Mouse (Mus musculus) kidney, adult 8-10 months (tissue): ENCODE results near the gene Cdkn1b.

Source experiments
- DNase-seq, 2 experiments: peaks; one replicate each; pipeline ENCODE4 v3.0.0; 2022

Gene Cdkn1b

DNA sequence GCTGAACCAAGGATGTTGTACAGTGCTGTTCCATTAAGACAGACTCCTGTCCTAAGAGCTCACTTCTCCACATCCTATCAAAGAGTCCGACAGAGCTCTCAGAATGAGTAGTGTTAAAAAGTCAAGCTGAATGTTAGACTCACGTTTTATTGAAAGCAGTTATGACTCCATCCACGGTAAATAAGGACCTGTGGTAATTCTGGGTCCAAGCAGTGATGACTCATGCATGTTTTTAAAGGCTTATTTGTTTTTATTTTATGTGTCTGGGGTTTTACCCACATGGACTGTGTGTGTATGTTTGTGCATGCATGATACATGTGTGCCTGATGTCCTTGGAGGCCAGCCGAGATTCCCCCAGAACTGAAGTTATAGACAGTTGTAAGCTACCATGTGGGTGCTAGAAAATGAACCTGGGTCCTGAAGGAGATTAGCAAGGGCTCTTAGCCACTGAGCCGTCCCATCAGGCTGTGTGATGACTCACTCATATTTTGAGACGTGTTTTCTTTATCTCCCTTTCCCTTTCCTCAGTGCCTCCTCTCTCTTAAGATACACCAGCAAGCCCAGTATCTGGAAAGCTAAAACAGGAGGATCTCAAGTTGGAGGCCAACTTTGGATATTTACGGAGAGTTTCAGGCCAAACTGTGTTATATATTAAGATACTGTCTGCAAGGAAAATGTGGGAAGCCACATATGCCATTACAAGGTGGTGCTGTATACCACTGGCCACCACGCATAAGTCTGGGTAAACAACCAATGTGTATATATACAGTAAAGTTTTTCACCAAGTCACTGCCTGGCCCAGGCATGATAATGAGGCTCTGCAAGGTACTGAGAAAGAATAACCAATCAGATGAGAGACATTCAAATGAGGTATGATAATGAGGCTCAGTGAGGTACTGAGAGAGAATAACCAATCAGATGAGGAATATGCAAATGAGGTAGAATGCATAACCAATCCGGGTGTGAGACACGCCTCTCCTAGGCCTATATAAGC is 16.0 kb upstream of the Cdkn1b start:
- no peak for DNase-seq

DNA sequence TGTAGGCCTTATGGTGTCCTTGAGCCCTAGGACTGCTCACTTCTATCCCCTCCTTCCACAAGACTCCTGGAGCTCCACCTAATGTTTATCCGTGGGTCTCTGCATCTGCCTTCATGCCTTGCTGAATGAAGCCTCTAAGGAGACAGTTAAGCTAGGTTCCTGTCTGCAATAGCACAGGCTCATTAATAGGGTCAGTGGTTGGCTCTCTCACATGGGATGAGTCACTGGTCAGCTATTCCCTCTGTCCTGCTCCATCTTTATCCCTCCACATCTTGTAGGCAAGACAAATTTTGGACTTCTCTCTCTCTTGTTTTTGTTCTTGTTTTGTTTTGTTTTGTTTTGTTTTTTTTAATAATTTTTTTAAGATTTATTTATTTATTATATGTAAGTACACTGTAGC is 14.4 kb upstream of the Cdkn1b start:
- DNase-seq, result no peak

DNA sequence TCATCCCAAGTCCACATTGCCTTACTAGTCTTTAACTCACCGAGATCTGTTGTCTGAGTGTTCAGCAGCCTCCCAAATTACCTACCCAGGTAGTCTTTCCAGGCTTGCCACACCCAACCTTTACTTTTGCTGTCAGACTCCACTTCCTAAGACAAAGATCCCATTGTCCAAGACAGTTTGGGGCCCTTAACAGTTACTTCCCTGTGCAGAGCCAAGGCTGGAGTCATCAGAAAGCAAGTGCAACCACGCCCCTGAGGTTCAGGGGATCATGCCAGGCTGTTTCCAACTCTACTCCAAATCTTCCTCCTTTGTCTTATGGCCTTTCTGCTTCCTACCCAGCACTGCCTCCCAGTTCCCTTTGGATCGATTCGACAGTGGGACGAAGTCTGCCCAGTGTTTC is 5.7 kb upstream of the Cdkn1b start:
- no peak for DNase-seq

DNA sequence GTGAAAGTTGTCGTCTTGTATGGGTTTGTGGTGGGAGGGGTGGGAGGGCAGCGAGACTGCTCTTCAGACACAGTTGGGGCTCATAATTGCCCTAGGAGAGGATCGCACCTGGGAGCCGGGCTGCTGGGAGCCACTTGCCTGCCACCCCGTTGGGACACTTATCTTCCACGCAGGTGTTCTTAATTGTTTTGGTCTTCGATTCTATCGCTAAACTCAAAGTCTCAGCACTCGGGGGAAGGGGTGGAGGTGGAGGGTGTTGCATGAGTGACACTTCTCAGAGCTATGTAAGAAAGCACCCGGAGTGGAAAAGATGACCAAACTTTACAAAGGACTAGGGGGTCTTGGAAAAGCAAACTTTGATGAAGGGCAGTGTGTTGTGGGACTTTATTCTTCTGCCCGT is 3.6 kb upstream of the Cdkn1b start:
- peak in 1 of 2 experiments; percentile 23 for DNase-seq

DNA sequence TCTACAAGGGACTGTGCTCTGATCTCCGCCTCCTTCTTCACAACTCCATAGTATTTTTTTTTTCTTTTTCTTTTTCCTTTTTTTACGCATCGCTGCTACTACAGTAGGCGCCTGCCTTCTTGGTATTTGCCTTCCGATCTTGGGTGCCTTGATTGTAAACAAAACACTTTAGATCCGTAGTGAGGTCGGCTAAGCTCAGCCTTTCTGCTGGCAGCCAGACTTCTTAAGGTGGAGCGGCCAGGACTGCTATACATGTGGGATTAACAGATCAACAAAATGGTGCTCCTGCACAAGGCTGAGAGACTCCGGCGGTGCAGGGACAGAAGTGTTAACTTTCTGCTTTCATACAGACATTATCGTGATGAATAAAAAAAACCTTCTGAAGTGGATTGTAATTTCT is 3.1 kb upstream of the Cdkn1b start:
- DNase-seq, result peak; percentile 73 to 76

DNA sequence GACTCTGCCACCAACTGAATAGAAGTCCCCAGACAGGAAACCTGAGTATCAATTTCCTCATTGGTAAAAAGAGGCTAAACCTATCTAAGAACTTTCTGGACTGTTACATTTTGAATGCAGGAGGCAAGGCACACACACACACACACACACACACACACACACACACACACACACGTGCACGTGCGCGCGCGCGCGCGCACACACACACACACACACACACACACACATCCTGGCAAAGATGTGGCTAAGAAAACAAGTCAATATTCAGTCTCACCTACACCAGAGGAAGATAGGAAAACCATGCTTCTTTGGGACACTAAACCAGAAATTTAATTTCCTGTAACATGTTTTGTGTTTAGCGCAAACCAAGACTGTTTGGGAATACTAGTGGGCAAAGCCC is 1.4 kb upstream of the Cdkn1b start:
- DNase-seq, result no peak

DNA sequence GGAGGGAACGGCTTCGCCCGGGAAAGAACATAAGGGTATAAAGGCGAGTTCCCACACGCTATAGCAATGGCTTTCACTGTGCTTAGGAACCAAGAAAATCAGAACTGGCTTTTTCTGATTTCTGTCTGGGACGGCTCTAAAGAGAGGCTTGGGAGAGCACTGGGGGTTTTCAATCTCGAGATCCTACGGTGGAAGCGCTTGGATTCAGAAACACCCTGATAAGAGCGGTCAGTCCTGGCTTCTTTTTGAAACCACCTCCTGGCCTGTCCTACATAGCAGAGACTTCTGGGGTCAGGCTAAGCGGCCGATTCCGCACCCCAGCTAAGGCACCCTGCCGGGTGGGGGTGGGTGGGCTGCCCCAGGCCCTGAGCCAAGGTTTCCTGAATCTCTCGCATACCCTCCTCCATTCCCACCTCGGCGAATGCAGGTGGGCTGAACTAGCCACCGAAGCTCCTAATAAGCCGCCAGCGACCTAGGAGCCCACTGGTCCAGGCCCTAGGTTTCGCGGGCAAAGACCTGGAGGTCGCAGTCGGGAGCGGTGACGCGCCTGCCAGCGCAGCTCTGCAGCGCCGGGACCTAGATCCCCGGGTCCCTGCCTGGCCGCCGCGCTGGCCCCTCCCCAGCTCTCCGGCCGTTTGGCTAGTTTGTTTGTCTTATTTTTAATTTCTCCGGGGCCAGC is 551 bp upstream of the Cdkn1b start:
- DNase-seq, result no peak

DNA sequence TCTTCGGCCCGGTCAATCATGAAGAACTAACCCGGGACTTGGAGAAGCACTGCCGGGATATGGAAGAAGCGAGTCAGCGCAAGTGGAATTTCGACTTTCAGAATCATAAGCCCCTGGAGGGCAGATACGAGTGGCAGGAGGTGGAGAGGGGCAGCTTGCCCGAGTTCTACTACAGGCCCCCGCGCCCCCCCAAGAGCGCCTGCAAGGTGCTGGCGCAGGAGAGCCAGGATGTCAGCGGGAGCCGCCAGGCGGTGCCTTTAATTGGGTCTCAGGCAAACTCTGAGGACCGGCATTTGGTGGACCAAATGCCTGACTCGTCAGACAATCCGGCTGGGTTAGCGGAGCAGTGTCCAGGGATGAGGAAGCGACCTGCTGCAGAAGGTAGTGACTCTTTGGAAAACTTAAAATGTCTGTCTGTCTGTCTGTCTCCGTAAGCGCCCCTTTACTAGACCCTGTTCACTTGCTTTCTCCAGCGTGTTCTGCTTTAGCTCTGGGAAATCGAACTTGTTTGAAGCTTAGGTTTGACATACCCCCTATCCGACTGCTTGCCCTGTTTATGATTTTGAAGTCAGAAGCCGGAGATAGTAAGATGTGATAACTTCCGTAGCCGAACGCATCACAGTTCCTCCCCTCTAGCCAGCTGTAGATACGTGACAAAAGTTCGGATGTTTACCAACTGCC is 953 bp downstream of the Cdkn1b start:
- peak in 1 of 2 experiments; percentile 54 for DNase-seq

DNA sequence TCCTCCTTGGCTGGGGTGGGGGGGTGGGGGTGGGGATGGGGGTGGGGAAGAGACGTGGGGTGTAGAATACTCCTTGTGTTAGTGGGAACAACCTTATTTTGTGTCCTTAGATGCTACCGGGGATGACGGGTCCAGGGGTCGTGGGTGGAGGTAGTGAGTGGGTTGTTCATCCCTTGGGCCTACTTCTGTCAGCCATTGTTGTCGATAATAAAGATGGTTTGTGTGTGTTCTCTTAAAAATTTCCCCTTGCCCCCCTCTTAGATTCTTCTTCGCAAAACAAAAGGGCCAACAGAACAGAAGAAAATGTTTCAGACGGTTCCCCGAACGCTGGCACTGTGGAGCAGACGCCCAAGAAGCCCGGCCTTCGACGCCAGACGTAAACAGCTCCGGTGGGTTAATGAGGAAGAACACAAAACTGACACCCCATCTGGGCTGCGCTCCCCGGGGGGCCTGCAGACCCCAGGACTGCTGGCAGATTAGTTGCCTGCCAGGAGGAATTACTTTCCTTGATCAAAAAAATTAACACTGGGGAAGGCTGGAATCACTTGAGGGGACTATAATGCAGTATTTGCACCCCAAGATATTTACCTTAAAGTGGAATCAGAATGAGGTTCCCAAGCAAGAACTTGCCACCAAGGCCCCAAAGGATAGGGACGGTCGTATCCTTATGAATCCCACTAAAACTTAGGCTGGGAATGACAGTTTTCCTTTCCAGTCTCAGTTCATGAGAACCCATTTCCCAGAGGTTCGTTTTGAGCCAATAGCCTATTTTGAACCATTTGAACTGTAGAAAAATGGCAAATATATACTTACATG is 1.7 kb downstream of the Cdkn1b start:
- no peak for DNase-seq

DNA sequence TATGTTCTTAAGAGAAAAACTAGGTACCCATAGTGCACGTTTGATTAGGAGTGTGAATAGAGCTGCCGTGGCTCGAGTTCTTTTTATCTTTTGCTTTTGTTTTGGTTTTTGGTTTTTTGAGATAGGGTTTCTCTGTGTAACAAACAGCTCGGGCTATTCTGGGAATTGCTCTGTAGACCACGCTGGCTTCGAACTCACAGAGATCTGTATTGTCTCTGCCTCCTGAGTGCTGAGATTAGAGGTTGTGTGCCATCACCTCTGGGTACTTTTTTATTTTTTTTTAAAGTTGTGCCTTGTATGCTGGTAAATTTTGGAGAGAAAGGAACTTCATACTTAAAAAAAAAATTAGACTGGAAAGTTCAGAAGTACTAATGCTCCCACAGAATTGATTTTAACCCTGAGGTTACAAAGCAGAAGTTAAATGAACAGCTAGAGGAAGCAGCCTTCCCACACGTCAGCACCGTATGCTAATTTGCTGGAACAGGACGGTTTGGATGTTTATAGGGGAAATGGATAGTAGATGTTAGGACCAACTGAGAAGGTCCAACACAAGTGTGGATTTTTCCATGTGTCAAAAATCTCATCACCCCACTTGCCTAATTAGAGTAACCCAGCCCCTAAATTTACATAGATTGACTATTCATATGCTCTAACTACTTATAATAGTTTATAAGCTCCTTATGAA is 2.5 kb downstream of the Cdkn1b start:
- DNase-seq, result no peak

DNA sequence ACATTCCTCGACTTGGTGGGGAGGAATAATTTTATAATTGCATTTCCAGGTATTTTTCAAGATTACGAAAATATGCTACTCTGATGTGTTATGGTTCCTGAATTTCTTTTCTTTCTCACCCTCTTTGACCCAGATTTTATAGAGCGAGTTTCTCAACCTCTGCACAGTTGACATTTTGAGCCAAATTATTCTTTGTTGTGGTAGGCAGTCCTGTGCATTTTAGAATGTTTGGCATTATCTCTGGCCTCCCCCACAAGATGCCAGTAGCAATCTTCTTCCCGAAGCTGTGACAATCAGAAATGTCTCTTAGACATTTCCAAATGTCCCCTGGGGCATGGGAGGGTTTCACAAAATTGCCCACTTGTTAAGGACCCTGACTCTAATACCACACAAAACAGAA is 3.5 kb downstream of the Cdkn1b start:
- no peak for DNase-seq

DNA sequence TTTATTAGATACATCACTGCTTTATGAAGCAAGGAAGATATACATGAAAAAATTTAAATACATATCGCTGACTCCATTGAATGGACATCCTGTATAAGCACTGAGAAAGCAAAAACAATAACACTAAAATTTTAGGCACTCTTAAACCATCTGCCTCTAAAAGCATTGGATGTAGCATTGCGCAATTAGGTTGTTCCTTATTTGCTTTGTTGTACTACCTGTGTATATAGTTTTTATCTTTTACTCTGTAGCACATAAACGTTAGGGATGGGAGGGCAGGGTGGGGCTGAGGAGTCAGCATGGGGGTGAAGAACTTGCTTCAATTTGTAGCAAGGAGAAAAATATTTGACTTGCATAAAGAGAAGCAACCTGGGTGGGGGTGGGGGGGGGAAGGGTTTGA is 4.1 kb downstream of the Cdkn1b start:
- no peak for DNase-seq

DNA sequence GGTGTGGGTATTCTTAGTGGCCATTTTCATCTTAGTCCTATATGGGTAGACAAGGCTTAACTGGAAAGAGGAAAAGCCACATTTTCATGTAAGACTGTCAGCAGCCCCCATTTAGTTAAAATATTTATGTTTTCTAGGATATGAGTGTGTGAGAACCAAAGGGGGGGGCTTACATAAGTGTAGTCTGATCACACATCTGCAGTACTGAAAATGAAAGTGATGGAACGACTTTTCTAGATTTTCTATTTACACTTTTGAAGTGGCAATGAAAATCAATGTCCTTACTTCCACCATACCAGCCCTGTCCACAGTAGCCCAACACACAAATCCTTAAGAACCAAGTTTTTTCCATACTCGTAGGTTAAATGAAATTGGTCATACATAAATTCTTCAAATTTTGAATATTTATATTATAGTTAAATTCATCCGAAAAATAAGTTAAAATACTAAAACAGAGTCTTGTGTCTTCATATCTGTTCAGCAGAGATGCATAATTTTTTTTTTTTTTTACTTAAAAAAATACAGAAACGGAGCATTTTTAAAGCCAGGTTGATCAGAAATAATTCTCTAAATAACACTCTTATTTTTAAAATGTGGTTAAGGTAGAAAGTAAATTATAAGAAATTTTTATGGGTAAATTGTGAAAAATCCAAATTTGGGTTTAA is 5.6 kb downstream of the Cdkn1b start:
- DNase-seq, result no peak

DNA sequence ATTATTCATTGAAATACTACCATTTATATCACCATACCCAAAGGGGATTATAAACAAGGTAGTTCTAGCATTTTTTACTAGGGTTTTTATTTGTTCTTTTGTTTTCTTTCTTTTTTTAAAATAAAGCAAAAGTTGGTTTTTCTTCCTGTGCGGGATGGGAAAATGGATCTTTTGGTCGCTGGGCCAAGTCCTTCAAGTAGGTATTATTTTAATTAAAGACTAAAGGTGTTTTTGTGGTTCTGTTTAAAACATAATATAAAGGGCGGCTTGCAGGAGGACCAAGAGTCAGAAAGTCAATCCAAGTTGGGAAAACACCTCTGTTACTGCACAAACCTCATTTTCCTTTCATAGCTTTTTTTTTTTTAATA is 6.1 kb downstream of the Cdkn1b start:
- no peak for DNase-seq

DNA sequence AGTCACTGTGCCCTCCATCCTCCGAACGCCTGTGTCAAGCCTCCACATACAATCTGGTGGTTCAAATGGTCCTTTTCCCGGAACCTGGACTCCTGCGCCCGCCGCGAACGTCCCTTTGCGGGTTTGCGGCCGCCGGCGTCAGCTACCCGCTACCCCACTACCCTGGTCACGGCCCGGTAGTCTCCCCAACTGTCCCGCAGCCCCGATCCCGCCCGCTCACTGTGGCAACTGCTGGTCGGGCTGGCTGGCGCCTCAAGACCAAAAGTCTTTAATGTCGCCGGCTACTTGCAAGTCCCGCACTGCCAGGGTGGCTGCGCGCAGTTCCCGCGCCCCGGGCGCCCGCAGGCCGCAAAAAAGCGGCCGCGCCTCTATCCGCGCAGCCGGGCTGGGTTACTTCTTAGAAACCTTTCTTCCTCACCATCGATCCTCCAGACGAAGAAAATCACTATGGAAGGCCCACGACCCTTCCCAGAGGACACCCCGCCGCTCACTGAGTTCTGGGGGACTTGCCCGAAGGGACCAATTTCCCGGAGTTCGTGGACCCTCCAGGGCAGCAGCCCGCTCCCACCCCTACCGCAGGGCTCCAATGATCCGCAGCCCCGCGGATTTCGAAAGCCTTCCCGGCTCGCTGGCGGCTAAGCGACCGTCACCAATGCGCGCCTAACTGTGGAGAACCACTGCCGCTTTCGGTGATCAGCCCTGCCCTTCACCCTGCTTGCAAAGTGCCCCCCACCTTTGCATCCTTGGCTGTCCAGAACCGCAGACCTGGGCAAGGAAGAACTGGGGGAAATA is 6.8 kb downstream of the Cdkn1b start:
- DNase-seq, result peak in 1 of 2 experiments; percentile 52

DNA sequence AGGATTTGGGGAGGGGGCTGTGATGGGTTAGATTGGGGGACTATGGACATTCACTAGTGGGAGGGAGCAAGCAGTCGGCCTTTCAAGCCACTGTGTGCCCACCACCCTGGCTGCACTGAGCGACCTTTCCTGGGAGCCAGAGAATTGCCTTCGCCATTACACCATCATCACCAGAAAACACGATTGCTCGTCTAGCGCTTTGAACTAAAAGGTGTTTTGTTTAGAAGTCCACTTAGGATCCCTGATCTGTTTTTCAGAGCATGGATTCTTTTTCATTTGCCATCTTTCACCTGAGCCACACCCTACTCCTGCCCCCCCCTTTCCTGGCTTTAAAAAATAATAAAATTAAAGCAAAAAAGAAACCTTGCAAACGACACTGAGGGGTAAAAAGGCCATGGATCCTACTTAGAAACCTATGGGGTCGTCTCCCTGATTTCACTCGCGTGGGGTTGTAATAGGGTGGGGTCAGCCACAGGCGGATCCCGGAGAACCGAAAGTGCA is 7.4 kb downstream of the Cdkn1b start:
- DNase-seq, result no peak

DNA sequence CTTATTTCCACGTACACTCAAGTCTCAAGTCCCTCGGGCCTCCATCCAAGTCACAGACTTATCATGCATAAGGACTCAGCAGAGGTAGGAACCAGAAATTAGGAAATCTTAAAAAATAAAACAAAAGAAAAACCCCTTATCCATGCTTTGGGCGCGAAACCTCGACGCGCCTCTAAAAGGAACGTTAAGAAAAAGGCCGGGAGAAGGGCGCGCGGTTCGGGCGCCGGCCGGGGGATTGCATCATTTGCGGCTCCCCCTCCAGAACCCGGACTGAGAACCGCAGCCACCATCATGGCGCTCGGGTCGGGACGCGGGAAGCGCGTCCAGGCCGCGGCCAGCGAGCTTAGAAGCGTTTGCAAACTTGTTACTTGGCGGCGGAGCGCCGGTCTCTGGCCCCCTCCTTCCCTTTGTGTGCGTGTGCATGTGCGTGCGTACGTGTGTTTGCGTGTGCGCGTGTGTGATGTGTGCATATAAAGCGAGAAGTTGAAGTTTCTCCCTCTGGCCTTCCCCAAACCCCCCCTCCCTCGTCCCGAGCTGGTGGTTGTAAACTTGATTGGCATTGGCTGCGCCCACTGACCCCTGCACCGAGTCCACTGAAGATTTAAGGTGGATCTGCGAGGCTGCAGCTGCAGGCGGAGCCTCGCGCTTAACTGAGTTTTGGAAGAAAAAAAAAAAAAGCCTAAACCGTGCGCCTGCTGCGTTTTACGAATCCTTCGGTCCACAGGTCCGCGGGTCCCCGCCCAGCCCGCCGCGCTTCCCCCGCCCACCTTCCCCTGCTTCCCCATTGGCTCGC is 8.1 kb downstream of the Cdkn1b start:
- peak; percentile 91 to 94 for DNase-seq

DNA sequence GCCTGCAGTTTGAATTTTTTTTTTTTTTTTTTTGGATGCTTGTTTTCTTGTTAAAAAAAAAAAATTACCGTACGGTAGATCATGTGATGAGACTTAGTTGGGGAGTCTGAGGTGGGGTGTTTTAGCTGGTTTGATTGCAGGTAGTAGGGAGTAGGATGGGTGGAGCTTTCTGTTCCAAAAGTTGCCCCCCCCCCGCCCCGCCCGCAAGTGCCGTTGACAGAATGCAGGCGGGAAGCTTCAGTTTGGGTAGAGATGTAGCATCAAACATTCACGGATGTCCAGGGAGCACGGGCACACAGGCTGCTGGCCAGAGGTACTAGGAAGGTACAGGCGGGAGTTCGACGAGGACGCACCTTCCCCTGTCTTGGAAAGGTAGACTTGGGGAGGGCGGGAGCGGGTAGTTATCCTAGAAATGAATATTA is 8.7 kb downstream of the Cdkn1b start:
- DNase-seq, result peak in 1 of 2 experiments; percentile 28

DNA sequence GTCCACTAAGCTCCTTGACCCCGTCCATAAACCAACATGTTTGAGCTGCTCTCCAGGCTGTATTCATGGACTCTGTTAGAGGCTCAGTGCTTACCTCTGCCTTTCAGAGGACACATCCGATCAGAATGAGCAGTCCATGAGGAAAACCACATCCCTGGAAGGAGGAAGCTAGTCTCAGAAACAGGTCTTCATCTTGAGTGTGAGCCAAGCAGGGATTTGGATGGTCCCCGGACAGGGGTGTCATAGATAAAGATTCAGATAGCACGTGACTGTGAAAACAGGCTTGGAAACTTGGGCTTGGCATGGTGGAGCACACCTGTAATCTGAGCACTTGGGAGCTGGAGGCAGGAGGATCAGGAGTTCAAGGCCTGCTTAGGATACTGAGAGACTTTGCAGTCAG is 9.7 kb downstream of the Cdkn1b start:
- no peak for DNase-seq

DNA sequence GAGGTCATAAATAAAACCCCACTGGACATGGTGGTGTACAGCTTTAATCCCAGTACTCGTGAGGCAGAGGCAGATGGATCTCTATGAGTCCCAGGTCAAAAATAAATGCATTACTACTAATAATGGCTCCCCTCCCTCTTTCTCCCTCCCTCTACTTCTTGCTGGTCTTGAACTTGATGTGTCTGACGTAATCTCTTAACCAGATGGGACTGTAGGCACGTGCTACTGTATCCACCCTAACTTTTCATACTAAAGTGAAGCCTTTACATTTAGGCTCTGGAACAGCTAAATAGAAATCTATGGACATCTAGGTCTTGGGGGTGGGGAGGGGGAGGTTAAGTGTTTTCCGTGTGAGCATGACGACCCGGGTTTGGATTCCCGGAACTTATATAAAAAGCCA is 10.2 kb downstream of the Cdkn1b start:
- DNase-seq, result no peak
